Mouse (Mus musculus): ENCODE measurements around the gene Rhox2b.
"Not testable (repeated sequence)": the region's sequence is repeated elsewhere in the genome, so short reads cannot be mapped to it uniquely, and the experiment has no call there.

Gene Rhox2b

DNA sequence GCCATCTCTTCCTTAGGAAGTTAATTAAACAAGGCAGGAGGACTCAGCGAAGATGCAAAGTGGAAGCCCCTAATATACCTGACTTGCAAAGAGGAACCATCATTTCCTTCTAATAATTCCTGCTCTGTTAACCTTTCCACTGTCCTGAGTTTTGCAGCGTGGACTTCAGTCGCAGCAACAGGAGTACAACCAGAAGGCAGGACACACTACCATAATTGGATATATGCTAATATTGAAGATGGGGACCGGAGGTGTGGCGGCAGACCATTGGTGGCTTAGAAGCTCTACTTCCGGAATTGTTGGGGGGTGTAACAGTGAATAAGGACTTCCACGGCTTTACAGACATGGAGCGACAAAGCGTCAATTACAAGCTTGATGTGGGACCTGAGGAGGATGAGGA is at the start of gene Rhox2b:
Rhox2b (plus strand) TSS at position 301 of the 400 bp plus-strand sequence.
- not testable (repeated sequence) for DNase-seq

DNA sequence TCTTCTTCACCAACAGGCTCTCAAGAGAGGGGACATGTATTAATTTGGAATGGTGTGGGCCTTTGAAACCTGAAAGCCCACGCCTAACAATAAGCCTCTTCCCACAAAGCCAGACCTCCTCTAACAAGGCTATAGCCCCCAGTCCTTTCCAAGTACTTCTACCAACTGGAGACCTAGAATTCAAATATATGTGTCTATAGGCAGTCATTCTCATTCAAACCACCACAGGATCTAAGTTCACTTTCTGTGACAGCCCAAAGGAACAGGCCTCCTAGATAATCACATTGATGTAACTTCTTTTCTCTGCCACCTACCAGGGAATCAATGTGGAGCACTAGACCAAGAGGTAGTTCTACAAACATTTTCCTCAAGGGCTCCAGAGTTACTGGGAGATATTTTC is 32.1 kb upstream of the Rhox2b start, which contains the start of gene Rhox3a2:
Rhox3a2 (plus strand) TSS at position 301 of the 400 bp plus-strand sequence.
- DNase-seq = not testable (repeated sequence)

DNA sequence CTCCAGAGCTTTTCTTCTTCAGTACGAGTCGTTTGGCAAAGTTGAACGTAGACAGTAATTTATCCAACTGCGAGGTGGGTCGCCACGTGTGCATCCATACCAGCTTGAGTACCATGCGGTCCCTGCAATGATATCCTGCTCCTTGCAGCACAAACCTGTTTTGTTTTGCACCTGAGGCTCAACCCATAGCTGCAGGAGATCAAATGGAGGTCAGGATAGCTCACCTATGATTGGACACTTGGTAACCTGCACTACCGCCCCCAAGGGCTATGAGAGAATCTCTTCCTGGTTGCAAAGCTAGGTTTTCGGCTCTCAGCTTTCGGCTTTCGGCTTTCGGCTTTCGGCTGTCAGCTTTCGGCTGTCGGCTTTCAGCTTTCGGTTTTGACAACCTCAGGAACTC is 21.3 kb upstream of the Rhox2b start, which contains the start of gene Rhox4a2:
Rhox4a2 (plus strand) TSS at position 301 of the 400 bp plus-strand sequence.
- not testable (repeated sequence) for DNase-seq

DNA sequence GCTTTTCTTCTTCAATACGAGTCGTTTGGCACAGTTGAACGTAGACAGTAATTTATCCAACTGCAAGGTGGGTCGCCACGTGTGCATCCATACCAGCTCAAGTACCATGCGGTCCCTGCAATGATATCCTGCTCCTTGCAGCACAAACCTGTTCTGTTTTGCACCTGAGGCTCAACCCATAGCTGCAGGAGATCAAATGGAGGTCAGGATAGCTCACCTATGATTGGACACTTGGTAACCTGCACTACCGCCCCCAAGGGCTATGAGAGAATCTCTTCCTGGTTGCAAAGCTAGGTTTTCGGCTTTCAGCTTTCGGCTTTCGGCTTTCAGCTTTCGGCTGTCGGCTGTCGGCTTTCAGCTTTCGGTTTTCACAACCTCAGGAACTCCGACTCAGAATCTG is 20.3 kb downstream of the Rhox2b start, which contains the start of gene Rhox4b:
Rhox4b (plus strand) TSS at position 301 of the 400 bp plus-strand sequence.
- DNase-seq = not testable (repeated sequence)

DNA sequence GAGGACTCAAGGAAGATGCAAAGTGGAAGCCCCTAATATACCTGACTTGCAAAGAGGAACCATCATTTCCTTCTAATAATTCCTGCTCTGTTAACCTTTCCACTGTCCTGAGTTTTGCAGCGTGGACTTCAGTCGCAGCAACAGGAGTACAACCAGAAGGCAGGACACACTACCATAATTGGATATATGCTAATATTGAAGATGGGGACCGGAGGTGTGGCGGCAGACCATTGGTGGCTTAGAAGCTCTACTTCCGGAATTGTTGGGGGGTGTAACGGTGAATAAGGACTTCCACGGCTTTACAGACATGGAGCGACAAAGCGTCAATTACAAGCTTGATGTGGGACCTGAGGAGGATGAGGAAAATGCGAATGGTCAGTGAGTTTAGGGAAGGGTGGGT is 41.5 kb downstream of the Rhox2b start, which contains the start of gene Rhox2c:
Rhox2c (plus strand) TSS at position 301 of the 400 bp plus-strand sequence.
- DNase-seq = not testable (repeated sequence)

DNA sequence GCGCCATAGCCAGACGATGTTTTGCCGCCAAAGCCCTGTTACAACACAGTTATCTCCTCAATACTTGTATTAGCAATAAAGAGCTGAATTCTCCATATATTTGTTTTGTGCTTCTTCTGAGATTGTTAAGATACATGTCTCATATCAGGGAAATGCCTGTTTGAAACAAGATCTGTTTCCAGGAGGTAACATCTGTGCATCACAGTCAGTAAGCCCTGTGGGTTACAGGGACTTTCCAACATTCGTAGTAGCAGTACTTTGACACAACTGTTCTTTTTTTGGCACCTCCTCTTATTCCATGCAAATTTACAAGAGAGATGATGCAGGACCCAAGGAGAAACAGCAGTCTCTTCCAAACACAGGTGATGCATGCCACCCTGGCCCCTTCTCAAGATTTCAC is 46.4 kb downstream of the Rhox2b start, which contains the start of gene Rhox3c:
Rhox3c (plus strand) TSS at position 301 of the 400 bp plus-strand sequence.
- DNase-seq = not testable (repeated sequence)

Data from cerebellum, postnatal 36 days (tissue).